Mouse (Mus musculus): ENCODE results near the gene Samd8. TPM values are rescaled to one million over a fixed set of nuclear protein-coding genes. Genes with fewer than 3 reads are reported as not detected.

Samd8 gene
- polyA plus RNA-seq (2015; fragmentation: Nextera tagmentation; extraction: Ambion mirVana) = 11.6 and 12.9 TPM in 2 replicates

GRCm38 (mm10) chr14:21750008-21750880, at the start of gene Samd8:
TSS of gene Samd8 (plus strand) at chr14:21750531.
- Histone ChIP-seq H3K27ac (peak within 1 kb of the TSS; percentile 86), H3K36me3 (no peaks in the 10 kb centered on the region), H3K9ac (peak within 1 kb of the TSS; percentile 86), H3K4me1 (replicated peaks) (0 out of 2 replicates have a peak, but pooled peaks cover 3% of the 10 kb centered on the region), H3K27me3 (replicated peaks) (no peaks in the 10 kb centered on the region), H3K4me2 (replicated peaks) (peak within 1 kb of the TSS; percentile 65), H3K4me3 (replicated peaks) (peak within 1 kb of the TSS; percentile 84), H3K9me3 (no peaks in the 10 kb centered on the region)
- 6% methylated on average over 52 of the region's 52 CpGs for WGBS
- peak; percentile 87 for ATAC-seq

- 88% methylated on average over 8 of the region's 8 CpGs for whole genome bisulfite sequencing
- no peaks in the 10 kb centered on the region for H3K9me3 ChIP-seq
Observed at GRCm38 (mm10) chr14:21702691-21703090, 47.6 kb upstream of the Samd8 start.

GRCm38 (mm10) chr14:21703255-21703654, 47.1 kb upstream of the Samd8 start:
- WGBS = 58% methylated on average over 5 of the region's 5 CpGs
- Histone ChIP-seq H3K36me3 (no peaks in the 10 kb centered on the region), H3K4me3 (replicated peaks) (no peak overlapping the region), H3K9me3 (no peaks in the 10 kb centered on the region), H3K9ac (no peak overlapping the region), H3K27me3 (replicated peaks) (no peaks in the 10 kb centered on the region), H3K4me2 (replicated peaks) (no peak overlapping the region), H3K27ac (no peak overlapping the region), H3K4me1 (replicated peaks) (no peaks in the 10 kb centered on the region; the same call in 1 of the 2 replicates)
- ATAC-seq = no peak

More at GRCm38 (mm10) chr14:21702691-21703090, 47.6 kb upstream of the Samd8 start:
- H3K27me3 ChIP-seq (replicated peaks) = no peaks in the 10 kb centered on the region
- no peak overlapping the region for H3K4me2 ChIP-seq (replicated peaks)
- no peaks in the 10 kb centered on the region; the same call in 1 of the 2 replicates for H3K4me1 ChIP-seq (replicated peaks)
- H3K27ac ChIP-seq = no peak overlapping the region
- H3K4me3 ChIP-seq (replicated peaks) = no peak overlapping the region
- no peaks in the 10 kb centered on the region for H3K36me3 ChIP-seq
- no peak for ATAC-seq
- no peak overlapping the region for H3K9ac ChIP-seq

- H3K27ac ChIP-seq = no peak overlapping the region
- WGBS = 82% methylated on average over 2 of the region's 2 CpGs
Observed at GRCm38 (mm10) chr14:21705462-21705861, 44.9 kb upstream of the Samd8 start.

GRCm38 (mm10) chr14:21706759-21707571, 43.4 kb upstream of the Samd8 start:
- no peaks in the 10 kb centered on the region for H3K9me3 ChIP-seq
- WGBS = 51% methylated on average over 12 of the region's 12 CpGs
- peak overlapping the region; percentile 40; the same call in 1 of the 2 replicates for H3K27ac ChIP-seq
- H3K4me2 ChIP-seq (replicated peaks) = no peak overlapping the region
- no peak overlapping the region for H3K9ac ChIP-seq
- peak; percentile 41; the same call in 1 of the 2 replicates for ATAC-seq
- no peak overlapping the region for H3K4me3 ChIP-seq (replicated peaks)
- no peaks in the 10 kb centered on the region; the same call in 1 of the 2 replicates for H3K4me1 ChIP-seq (replicated peaks)
- no peaks in the 10 kb centered on the region for H3K27me3 ChIP-seq (replicated peaks)
- H3K36me3 ChIP-seq = no peaks in the 10 kb centered on the region

More at GRCm38 (mm10) chr14:21705462-21705861, 44.9 kb upstream of the Samd8 start:
- no peak for ATAC-seq
- Histone ChIP-seq H3K27me3 (replicated peaks) (no peaks in the 10 kb centered on the region), H3K36me3 (no peaks in the 10 kb centered on the region), H3K4me2 (replicated peaks) (no peak overlapping the region), H3K4me3 (replicated peaks) (no peak overlapping the region), H3K9ac (no peak overlapping the region), H3K4me1 (replicated peaks) (no peaks in the 10 kb centered on the region; the same call in 1 of the 2 replicates), H3K9me3 (no peaks in the 10 kb centered on the region)

- no peaks in the 10 kb centered on the region for H3K36me3 ChIP-seq
- no peak overlapping the region for H3K4me3 ChIP-seq (replicated peaks)
- no peak overlapping the region for H3K4me2 ChIP-seq (replicated peaks)
- 64% methylated on average over 2 of the region's 2 CpGs for WGBS
- H3K27me3 ChIP-seq (replicated peaks) = no peaks in the 10 kb centered on the region
- no peaks in the 10 kb centered on the region; the same call in 1 of the 2 replicates for H3K4me1 ChIP-seq (replicated peaks)
- H3K27ac ChIP-seq = no peak overlapping the region
- no peaks in the 10 kb centered on the region for H3K9me3 ChIP-seq
- H3K9ac ChIP-seq = no peak overlapping the region
- ATAC-seq = no peak
Observed at GRCm38 (mm10) chr14:21709545-21709944, 40.8 kb upstream of the Samd8 start.

- 60% methylated on average over 2 of the region's 2 CpGs for WGBS
- no peak for ATAC-seq
- H3K4me2 ChIP-seq (replicated peaks) = no peak overlapping the region
- H3K27ac ChIP-seq = no peak overlapping the region
- H3K27me3 ChIP-seq (replicated peaks) = no peaks in the 10 kb centered on the region
- no peaks in the 10 kb centered on the region; the same call in 1 of the 2 replicates for H3K4me1 ChIP-seq (replicated peaks)
- no peaks in the 10 kb centered on the region for H3K9me3 ChIP-seq
- no peak overlapping the region for H3K4me3 ChIP-seq (replicated peaks)
- H3K9ac ChIP-seq = no peak overlapping the region
- H3K36me3 ChIP-seq = no peaks in the 10 kb centered on the region
Observed at GRCm38 (mm10) chr14:21711231-21711630, 39.1 kb upstream of the Samd8 start.

GRCm38 (mm10) chr14:21714486-21714885, 35.8 kb upstream of the Samd8 start, which contains the start of gene Dupd1:
TSS of gene Dupd1 (minus strand) at chr14:21714576.
- no peaks in the 10 kb centered on the region for H3K36me3 ChIP-seq
- no peak within 1 kb of the TSS for H3K4me3 ChIP-seq (replicated peaks)
- H3K9ac ChIP-seq = no peak within 1 kb of the TSS
- no peak within 1 kb of the TSS for H3K4me2 ChIP-seq (replicated peaks)
- no peak for ATAC-seq
- no peaks in the 10 kb centered on the region for H3K9me3 ChIP-seq
- 69% methylated on average over 5 of the region's 5 CpGs for WGBS
- no peak within 1 kb of the TSS for H3K27ac ChIP-seq
- no peaks in the 10 kb centered on the region; the same call in 1 of the 2 replicates for H3K4me1 ChIP-seq (replicated peaks)
- no peaks in the 10 kb centered on the region for H3K27me3 ChIP-seq (replicated peaks)

- ATAC-seq = no peak
- Histone ChIP-seq H3K9me3 (no peaks in the 10 kb centered on the region), H3K4me2 (replicated peaks) (no peak overlapping the region), H3K27ac (no peak overlapping the region), H3K36me3 (no peaks in the 10 kb centered on the region), H3K9ac (no peak overlapping the region), H3K4me1 (replicated peaks) (no peaks in the 10 kb centered on the region; the same call in 1 of the 2 replicates), H3K4me3 (replicated peaks) (no peak overlapping the region), H3K27me3 (replicated peaks) (no peaks in the 10 kb centered on the region)
- WGBS = 36% methylated on average over 17 of the region's 17 CpGs
Observed at GRCm38 (mm10) chr14:21719646-21720383, 30.5 kb upstream of the Samd8 start.

GRCm38 (mm10) chr14:21720430-21721205, 29.7 kb upstream of the Samd8 start:
- Histone ChIP-seq H3K4me2 (replicated peaks) (no peak overlapping the region), H3K27ac (no peak overlapping the region), H3K4me3 (replicated peaks) (no peak overlapping the region), H3K9ac (no peak overlapping the region), H3K36me3 (no peaks in the 10 kb centered on the region), H3K9me3 (no peaks in the 10 kb centered on the region), H3K4me1 (replicated peaks) (no peaks in the 10 kb centered on the region; the same call in 1 of the 2 replicates), H3K27me3 (replicated peaks) (no peaks in the 10 kb centered on the region)
- WGBS = 72% methylated on average over 4 of the region's 4 CpGs
- ATAC-seq = no peak
